Mouse (Mus musculus) G1E (cell line): ENCODE data around the gene Smchd1. TPM values are rescaled to one million over a fixed set of nuclear protein-coding genes. Genes with fewer than 3 reads are reported as not detected.

ENCODE experiments used
- ATAC-seq: 2 replicates; pipeline ENCODE4 v1.8.0; 2016; ENCODE audit warnings: mild to moderate bottlenecking; ENCODE audit not compliant: insufficient number of reproducible peaks, poor library complexity, low FRiP score, severe bottlenecking; ENCODE audit errors: extremely low read depth
- DNase-seq: peaks from one replicate; pipeline ENCODE4 v3.0.0; 2012; ENCODE audit warnings: low spot score
- H3K27me3 ChIP-seq: 2 replicates; pipeline ENCODE4 v1.6.1; 2012; ENCODE audit warnings: mild to moderate bottlenecking, low read length, inconsistent platforms; ENCODE audit not compliant: insufficient read depth
- H3K36me3 ChIP-seq: replicated peaks from 2 replicates; pipeline ENCODE3; 2012; ENCODE audit warnings: mild to moderate bottlenecking, inconsistent platforms
- H3K4me1 ChIP-seq: 2 replicates; pipeline ENCODE4 v1.6.1; 2012; ENCODE audit warnings: low read depth, low read length, inconsistent platforms, mixed read lengths; ENCODE audit not compliant: insufficient read depth
- H3K4me3 ChIP-seq: 2 replicates; pipeline ENCODE4 v1.5.1; 2012; ENCODE audit warnings: low read depth, mild to moderate bottlenecking, inconsistent platforms, low read length, moderate library complexity, mixed read lengths
- H3K9me3 ChIP-seq: replicated peaks from 2 replicates; pipeline ENCODE4 v1.6.1; 2012; ENCODE audit warnings: inconsistent platforms
- CTCF ChIP-seq: IDR thresholded peaks from 2 replicates; pipeline ENCODE4 v1.5.1; 2012; ENCODE audit warnings: low read depth, low read length, inconsistent platforms, mixed read lengths
- GATA1 ChIP-seq: IDR thresholded peaks from 2 replicates; pipeline ENCODE4 v1.6.1; 2012; ENCODE audit warnings: borderline replicate concordance, low read length, inconsistent platforms, mixed read lengths
- GATA2 ChIP-seq: IDR thresholded peaks from 2 replicates; pipeline ENCODE4 v1.6.1; 2012; ENCODE audit warnings: low read depth, low read length, inconsistent platforms, borderline replicate concordance
- POLR2AphosphoS5 ChIP-seq: IDR thresholded peaks from 2 replicates; pipeline ENCODE4 v1.6.1; 2012; ENCODE audit warnings: low read depth, low read length, inconsistent platforms; ENCODE audit not compliant: insufficient replicate concordance
- TAL1 ChIP-seq: conservative IDR thresholded peaks from 2 replicates; pipeline ENCODE4 v1.6.1; 2012; ENCODE audit warnings: low read depth, low read length, inconsistent platforms, mixed read lengths
- polyA plus RNA-seq: library from polyadenylated mRNA; stranded (reverse); fragments of >175 nt; gene quantifications from 2 replicates; pipeline ENCODE4 v1.2.3, GENCODE M21; 2012
- total RNA-seq, 2 experiments: library from RNA; stranded (forward) in 1 of 2; stranded (reverse) in 1 of 2; fragments of 200-1000 nt in 1 of 2; fragments of >200 nt in 1 of 2; fragmentation: Nextera tagmentation in 1 of 2; gene quantifications; 2 replicates each; pipeline ENCODE4 v1.2.3; 2014 to 2017

Smchd1 gene
- total and polyA plus RNA-seq, 3 experiments = 10.0 to 338 (median 243) TPM

DNA sequence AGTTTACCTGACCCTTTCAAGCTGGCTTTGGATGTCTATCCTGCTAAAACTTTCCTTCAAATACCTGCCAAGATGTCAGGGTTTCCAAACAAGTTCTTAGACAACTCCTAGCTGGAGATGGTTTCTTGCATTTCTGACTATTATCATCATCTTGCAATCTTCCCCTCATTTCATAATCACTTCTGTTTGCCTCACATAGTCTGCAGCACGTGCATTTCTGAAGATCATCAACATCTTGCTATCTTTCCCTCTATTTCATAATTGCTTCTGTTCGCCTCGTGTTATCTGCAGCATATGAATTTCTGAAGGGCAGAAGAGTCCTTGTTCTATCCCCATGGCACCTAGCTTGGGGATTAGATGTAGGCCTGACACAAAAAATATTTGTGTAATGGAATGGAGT is 180.6 kb downstream of the Smchd1 start:
- Histone ChIP-seq H3K36me3 (peaks cover 75% of the 10 kb centered on the region), H3K4me3 (no peak overlapping the region), H3K27me3 (no peaks in the 10 kb centered on the region), H3K9me3 (no peaks in the 10 kb centered on the region), H3K4me1 (peaks cover 41% of the 10 kb centered on the region)
- no peak for TF ChIP-seq TAL1
- TF ChIP-seq CTCF = no peak
- TF ChIP-seq GATA1 = no peak
- TF ChIP-seq POLR2AphosphoS5 = no peak
- no peak for TF ChIP-seq GATA2
- no peak for ATAC-seq
- DNase-seq = no peak

Other genes starting within 250 kb of the Smchd1 start
- 80.3 and 81.3 TPM in 2 replicates for gene Emilin2, start 163.4 kb downstream of the Smchd1 start, total RNA-seq (2014; fragmentation: Nextera tagmentation)
- 137 and 170 TPM in 2 replicates for gene Emilin2, start 163.4 kb downstream of the Smchd1 start, total RNA-seq (2017)
- 106 and 131 TPM in 2 replicates for gene Emilin2, start 163.4 kb downstream of the Smchd1 start, polyA plus RNA-seq
- gene Gm4707, start 15.4 kb downstream of the Smchd1 start, total RNA-seq (2014; fragmentation: Nextera tagmentation) = 4.7 and 59.5 TPM in 2 replicates
- 2.4 and 2.7 TPM in 2 replicates for gene Gm4707, start 15.4 kb downstream of the Smchd1 start, total RNA-seq (2017)
- gene Gm4707, start 15.4 kb downstream of the Smchd1 start, polyA plus RNA-seq = not detected in 2 replicates
- 118 and 120 TPM in 2 replicates for gene Ndc80, start 51.5 kb upstream of the Smchd1 start, total RNA-seq (2014; fragmentation: Nextera tagmentation)
- gene Ndc80, start 51.5 kb upstream of the Smchd1 start, total RNA-seq (2017) = 95.7 and 110 TPM in 2 replicates
- 3.4 and 8.3 TPM in 2 replicates for gene Ndc80, start 51.5 kb upstream of the Smchd1 start, polyA plus RNA-seq
- gene Spdya, start 76.7 kb upstream of the Smchd1 start, total RNA-seq (2014; fragmentation: Nextera tagmentation) = not detected in 2 replicates
- gene Spdya, start 76.7 kb upstream of the Smchd1 start, total RNA-seq (2017) = 0.12 TPM in 1 of 2 replicates, not detected in the other
- not detected in 2 replicates for gene Spdya, start 76.7 kb upstream of the Smchd1 start, polyA plus RNA-seq
- 197 and 205 TPM in 2 replicates for gene Wdr43, start 140.6 kb upstream of the Smchd1 start, total RNA-seq (2014; fragmentation: Nextera tagmentation)
- 165 and 231 TPM in 2 replicates for gene Wdr43, start 140.6 kb upstream of the Smchd1 start, total RNA-seq (2017)
- gene Wdr43, start 140.6 kb upstream of the Smchd1 start, polyA plus RNA-seq = 59.0 and 77.6 TPM in 2 replicates
- gene Togaram2, start 197.9 kb upstream of the Smchd1 start, total RNA-seq (2014; fragmentation: Nextera tagmentation) = not detected in 2 replicates
- gene Togaram2, start 197.9 kb upstream of the Smchd1 start, total RNA-seq (2017) = 0.05 TPM in 1 of 2 replicates, not detected in the other
- not detected in 2 replicates for gene Togaram2, start 197.9 kb upstream of the Smchd1 start, polyA plus RNA-seq